Comparison of ENCODE assay signal across 22 mouse cellular contexts in the genomic region with DNA sequence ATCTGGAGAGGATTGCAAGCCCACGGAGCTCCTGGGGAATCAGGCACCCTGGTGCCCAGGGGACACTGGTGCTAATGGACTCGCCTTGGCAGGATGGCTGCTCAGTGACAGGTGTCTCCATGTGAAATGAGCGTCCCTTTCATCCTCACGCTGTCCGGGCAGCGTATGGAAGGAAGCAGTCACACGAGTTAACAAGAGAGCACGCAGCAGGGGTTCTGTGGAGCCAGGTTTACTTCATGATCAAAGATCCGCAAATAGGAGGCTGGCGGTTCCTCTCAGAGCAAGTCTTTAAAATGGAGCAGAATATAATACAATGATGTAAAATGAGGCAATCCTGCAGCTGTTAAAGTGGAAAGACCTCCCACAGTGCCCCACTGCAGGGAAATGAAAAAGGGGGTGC.
DNase-seq lines count a peak whose midpoint lies in the region; ATAC-seq and TF ChIP-seq lines count a peak whose summit lies in the region.
"Had no signal": no experiment of that assay in that cellular context is flagged by ENCODE, and none has a peak within 500 bp of the region (broad histone marks: within the 10 kb centered on the region; RNA-seq: fewer than 3 reads in every experiment).

No protein-coding gene starts in this region.

- no peaks in the 10 kb centered on the region for H3K36me3 ChIP-seq in forebrain, embryonic 12.5 days (replicated peaks)
- no peaks in the 10 kb centered on the region for H3K36me3 ChIP-seq in forebrain, embryonic 11.5 days (ENCODE audit: control insufficient read depth, insufficient read depth, low read length)
- no peaks in the 10 kb centered on the region for H3K36me3 ChIP-seq in midbrain, embryonic 11.5 days (ENCODE audit: control insufficient read depth, insufficient read depth, low read length)
- H3K36me3 ChIP-seq in midbrain, postnatal 0 days (ENCODE audit: insufficient read depth, low read length) = no peaks in the 10 kb centered on the region
- H3K36me3 ChIP-seq: embryonic facial prominence, embryonic 15.5 days; hindbrain, embryonic 12.5 days had no signal

- TF ChIP-seq CTCF in midbrain, postnatal 0 days (IDR thresholded peaks at IDR 0.05) = no peak

- no peak overlapping the region for H3K9ac ChIP-seq in forebrain, embryonic 12.5 days
- H3K9ac ChIP-seq in forebrain, embryonic 11.5 days (ENCODE audit: low read length) = no peak overlapping the region
- no peak overlapping the region for H3K9ac ChIP-seq in midbrain, embryonic 11.5 days (ENCODE audit: low read length)
- no peak overlapping the region for H3K9ac ChIP-seq in midbrain, postnatal 0 days (replicated peaks; ENCODE audit: low read length, poor library complexity, severe bottlenecking)
- H3K9ac ChIP-seq: embryonic facial prominence, embryonic 15.5 days; hindbrain, embryonic 12.5 days had no signal

- H3K4me2 ChIP-seq in forebrain, embryonic 12.5 days = no peak overlapping the region
- H3K4me2 ChIP-seq in forebrain, embryonic 11.5 days (ENCODE audit: low read depth, low read length, severe bottlenecking) = no peak overlapping the region
- H3K4me2 ChIP-seq in midbrain, embryonic 11.5 days = no peak overlapping the region
- H3K4me2 ChIP-seq in midbrain, postnatal 0 days (ENCODE audit: low read depth, low read length, poor library complexity, severe bottlenecking) = no peak overlapping the region
- H3K4me2 ChIP-seq: embryonic facial prominence, embryonic 15.5 days; hindbrain, embryonic 12.5 days had no signal

- H3K4me3 ChIP-seq in forebrain, embryonic 12.5 days (replicated peaks) = no peak overlapping the region
- H3K4me3 ChIP-seq in forebrain, embryonic 11.5 days (ENCODE audit: low read depth, low read length) = no peak overlapping the region
- H3K4me3 ChIP-seq in midbrain, embryonic 11.5 days (ENCODE audit: low read depth, low read length) = no peak overlapping the region
- H3K4me3 ChIP-seq in midbrain, postnatal 0 days (ENCODE audit: low read depth, low read length) = no peak overlapping the region
- H3K4me3 ChIP-seq: embryonic facial prominence, embryonic 15.5 days; erythroblast, embryonic 14.5 days; gastrocnemius, adult 2 months; hindbrain, embryonic 12.5 days had no signal

- peaks cover 10% of the 10 kb centered on the region for H3K4me1 ChIP-seq in forebrain, embryonic 12.5 days
- H3K4me1 ChIP-seq in forebrain, embryonic 11.5 days (replicated peaks; ENCODE audit: control insufficient read depth, insufficient read depth, low read length) = no peaks in the 10 kb centered on the region
- no peaks in the 10 kb centered on the region for H3K4me1 ChIP-seq in midbrain, embryonic 11.5 days (ENCODE audit: control insufficient read depth, insufficient read depth, low read length)
- no peaks in the 10 kb centered on the region for H3K4me1 ChIP-seq in midbrain, postnatal 0 days (ENCODE audit: insufficient read depth, low read length)

- WGBS in forebrain, embryonic 12.5 days = 61% methylated on average over 10 of the region's 10 CpGs
- WGBS in forebrain, embryonic 11.5 days = 72% methylated on average over 10 of the region's 10 CpGs
- WGBS in midbrain, embryonic 11.5 days = 79% methylated on average over 10 of the region's 10 CpGs
- WGBS in midbrain, postnatal 0 days = 41% methylated on average over 10 of the region's 10 CpGs

- DNase-seq in cerebellum, adult 9-11 months = peak; percentile 44
- DNase-seq in forebrain, embryonic 11.5 days (ENCODE audit: low spot score) = no peak
- peak; percentile 31 for DNase-seq in midbrain, embryonic 11.5 days (ENCODE audit: low spot score, missing footprints)
- DNase-seq in midbrain, postnatal 0 days (ENCODE audit: low spot score) = no peak
- no peak for DNase-seq in urinary bladder, postnatal 4 days (ENCODE audit: low spot score in 2 of 2)
- DNase-seq: adrenal gland, postnatal 14 days; embryo, embryonic 11 days; gastrocnemius, adult 2 months; gastrocnemius, postnatal 25 days; heart, postnatal 10 days; heart, postnatal 4 days; kidney, adult 8-10 months had no signal

- H3K27me3 ChIP-seq in forebrain, embryonic 12.5 days = no peaks in the 10 kb centered on the region
- no peaks in the 10 kb centered on the region for H3K27me3 ChIP-seq in forebrain, embryonic 11.5 days (ENCODE audit: control insufficient read depth, insufficient read depth, low read length)
- no peaks in the 10 kb centered on the region for H3K27me3 ChIP-seq in midbrain, embryonic 11.5 days (ENCODE audit: control insufficient read depth, insufficient read depth, low read length)
- no peaks in the 10 kb centered on the region for H3K27me3 ChIP-seq in midbrain, postnatal 0 days (ENCODE audit: insufficient read depth, low read length)
- H3K27me3 ChIP-seq: embryonic facial prominence, embryonic 15.5 days; hindbrain, embryonic 12.5 days; Patski had no signal

- 0 out of 2 replicates have a peak overlapping the region, but pooled peaks have one; percentile 3 for H3K27ac ChIP-seq in forebrain, embryonic 12.5 days
- H3K27ac ChIP-seq in forebrain, embryonic 11.5 days (ENCODE audit: low read depth, low read length) = no peak overlapping the region
- no peak overlapping the region for H3K27ac ChIP-seq in midbrain, embryonic 11.5 days (ENCODE audit: low read depth, low read length)
- no peak overlapping the region for H3K27ac ChIP-seq in midbrain, postnatal 0 days (ENCODE audit: low read depth, low read length)
- H3K27ac ChIP-seq: embryonic facial prominence, embryonic 15.5 days; gastrocnemius, adult 2 months; hindbrain, embryonic 12.5 days had no signal

- no peaks in the 10 kb centered on the region for H3K9me3 ChIP-seq in forebrain, embryonic 12.5 days
- H3K9me3 ChIP-seq in forebrain, embryonic 11.5 days (ENCODE audit: control insufficient read depth, low read length) = no peaks in the 10 kb centered on the region
- no peaks in the 10 kb centered on the region for H3K9me3 ChIP-seq in midbrain, embryonic 11.5 days (ENCODE audit: control insufficient read depth, low read length)
- H3K9me3 ChIP-seq in midbrain, postnatal 0 days (ENCODE audit: low read length) = no peaks in the 10 kb centered on the region
- H3K9me3 ChIP-seq: embryonic facial prominence, embryonic 15.5 days; hindbrain, embryonic 12.5 days had no signal

- ATAC-seq in cerebellum, adult (ENCODE audit: insufficient number of reproducible peaks, low FRiP score, low TSS enrichment) = no peak
- no peak for ATAC-seq in forebrain, embryonic 12.5 days (ENCODE audit: low FRiP score)
- no peak for ATAC-seq in forebrain, embryonic 11.5 days (replicated peaks; ENCODE audit: low FRiP score)
- ATAC-seq in midbrain, embryonic 11.5 days (ENCODE audit: low FRiP score) = no peak
- no peak for ATAC-seq in midbrain, postnatal 0 days (ENCODE audit: low FRiP score)
- ATAC-seq: activated CD4-positive, CD25-positive, alpha-beta regulatory T cell, adult 4 months; hindbrain, embryonic 16.5 days; inflammation-experienced regulatory T-cells, adult 6 months; intestine, postnatal 0 days; Patski had no signal

Comparison
In these comparisons a context has a peak if more than half of its experiments do, and no peak if none do; other contexts are left out.
1. DNase-seq: peak in cerebellum, adult 9-11 months (single experiment) and midbrain, embryonic 11.5 days (single experiment); none in forebrain, embryonic 11.5 days (single experiment), midbrain, postnatal 0 days (single experiment) and urinary bladder, postnatal 4 days (0 of 2).